Mouse (Mus musculus) monocyte, adult 59 days (primary cell): Measurements from ENCODE around the gene Ifngr1. TPM values are rescaled to one million over a fixed set of nuclear protein-coding genes. Genes with fewer than 3 reads are reported as not detected.

ENCODE experiments used
- total RNA-seq, 2 experiments: library from RNA; stranded (reverse); gene quantifications; one replicate each; pipeline ENCODE4 v1.2.4; 2023

The Ifngr1 gene
- total RNA-seq: 100 to 1,000 TPM; 594 to 635 TPM

DNA sequence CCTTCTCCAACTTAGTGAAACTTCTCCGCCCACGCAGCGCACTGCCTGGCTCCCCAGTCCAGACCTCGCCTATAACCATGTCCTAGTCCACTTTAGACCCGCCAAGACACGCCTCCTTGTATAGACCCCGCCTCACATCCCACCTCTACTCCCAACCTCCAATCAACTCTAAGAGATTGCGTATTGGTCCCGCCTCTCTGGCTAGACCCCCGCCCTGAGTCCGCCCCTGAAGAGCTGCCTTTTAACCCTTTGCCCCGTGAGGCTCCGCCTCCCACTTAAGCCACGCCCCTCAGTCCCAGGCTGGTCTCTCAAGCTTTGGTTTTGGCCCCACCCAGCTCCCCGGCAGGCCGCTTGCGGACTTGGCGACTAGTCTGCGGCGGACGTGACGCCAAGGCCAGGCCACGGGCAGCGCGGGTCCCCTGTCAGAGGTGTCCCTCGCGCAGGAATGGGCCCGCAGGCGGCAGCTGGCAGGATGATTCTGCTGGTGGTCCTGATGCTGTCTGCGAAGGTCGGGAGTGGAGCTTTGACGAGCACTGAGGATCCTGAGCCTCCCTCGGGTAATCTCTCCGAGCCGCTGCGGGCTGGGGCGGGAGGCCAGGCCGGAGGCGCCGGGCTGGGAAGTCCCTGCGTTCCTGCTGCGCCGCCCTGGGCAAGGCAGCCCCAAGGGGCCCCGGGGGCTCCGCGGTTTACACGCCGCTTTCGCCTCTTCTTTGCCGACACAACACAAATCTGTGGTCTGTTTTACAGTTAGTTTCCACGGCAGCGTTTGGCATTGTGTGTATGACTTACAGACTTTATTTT is at the start of gene Ifngr1:
Ifngr1 (plus strand) TSS at position 309 of the 801 bp plus-strand sequence.

DNA sequence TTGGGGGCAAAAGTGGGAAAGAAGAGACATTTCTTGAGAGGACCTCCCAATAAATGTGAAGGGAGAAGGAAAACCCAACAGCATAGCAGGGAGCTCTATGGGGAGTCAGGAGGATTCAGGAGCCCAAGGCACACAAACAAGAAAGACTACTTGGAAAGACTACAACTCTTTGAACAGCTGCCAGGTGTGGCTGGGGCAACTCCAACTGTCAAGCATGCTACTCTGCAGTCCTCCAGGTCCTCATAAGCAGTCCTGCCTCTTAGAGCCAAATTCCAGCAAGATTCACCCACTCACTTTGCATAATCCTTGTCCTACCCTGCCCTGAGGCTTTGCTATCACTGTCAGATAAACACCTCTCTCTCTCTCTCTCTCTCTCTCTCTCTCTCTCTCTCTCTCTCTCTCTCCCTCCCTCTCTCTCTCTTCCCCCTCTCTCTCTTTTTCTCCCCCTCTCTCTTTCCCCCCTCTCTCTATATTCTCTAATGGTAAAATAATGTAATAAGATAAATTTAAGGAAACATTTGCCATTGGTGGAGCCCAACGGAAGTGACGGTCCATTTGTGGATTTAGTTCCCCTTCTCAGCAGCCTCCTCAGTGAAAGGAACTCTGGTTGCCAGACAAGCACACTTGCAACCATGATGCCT is 29.8 kb downstream of the Ifngr1 start, which contains the start of gene Il22ra2:
Il22ra2 (plus strand) TSS at position 591 of the 641 bp plus-strand sequence.

Other genes starting within 250 kb of the Ifngr1 start
- gene Olig3, start 235.4 kb upstream of the Ifngr1 start, total RNA-seq: not detected
- gene Il22ra2, start 30.0 kb downstream of the Ifngr1 start, total RNA-seq: under 1 TPM in 1 of 2 experiments, not detected in 1; 0.33 TPM
- not detected for gene Il20ra, start 120.6 kb downstream of the Ifngr1 start, total RNA-seq